Mouse (Mus musculus): ENCODE measurements around the gene Dennd2a. TPM values are rescaled to one million over a fixed set of nuclear protein-coding genes. Genes with fewer than 3 reads are reported as not detected.

Gene Dennd2a
- 38.7 and 41.0 TPM in 2 replicates for polyA plus RNA-seq (2012; rRNA removed)

DNA sequence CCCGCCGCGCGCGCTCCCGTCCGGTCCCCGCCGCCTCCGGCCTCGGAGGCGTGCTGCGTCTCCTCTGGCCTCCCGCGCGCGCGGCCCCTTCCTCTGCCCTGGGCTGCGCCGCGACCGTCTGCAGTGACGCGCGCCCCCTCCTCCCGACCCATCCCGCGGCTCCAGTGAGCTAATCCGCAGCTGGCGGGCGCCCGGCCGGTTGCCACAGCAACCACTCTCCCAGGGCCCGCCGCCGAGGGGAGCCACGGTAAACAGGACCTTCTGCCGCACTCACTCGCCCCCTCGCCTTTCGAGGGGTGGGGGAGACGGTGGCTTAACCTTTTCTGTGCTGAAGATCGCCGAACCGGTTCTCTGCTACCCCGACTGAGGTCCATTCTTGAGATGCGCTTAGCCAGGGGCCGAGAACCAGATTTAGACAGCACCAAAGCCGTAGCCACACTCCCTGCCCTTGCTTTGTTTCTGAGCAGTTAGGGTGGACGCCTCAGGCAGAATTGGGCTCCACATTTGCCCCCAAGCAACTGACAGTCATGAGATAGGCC is at the start of gene Dennd2a:
Gene Dennd2a, minus strand, starts transcription at position 145 of the 539 bp plus-strand sequence.

DNA sequence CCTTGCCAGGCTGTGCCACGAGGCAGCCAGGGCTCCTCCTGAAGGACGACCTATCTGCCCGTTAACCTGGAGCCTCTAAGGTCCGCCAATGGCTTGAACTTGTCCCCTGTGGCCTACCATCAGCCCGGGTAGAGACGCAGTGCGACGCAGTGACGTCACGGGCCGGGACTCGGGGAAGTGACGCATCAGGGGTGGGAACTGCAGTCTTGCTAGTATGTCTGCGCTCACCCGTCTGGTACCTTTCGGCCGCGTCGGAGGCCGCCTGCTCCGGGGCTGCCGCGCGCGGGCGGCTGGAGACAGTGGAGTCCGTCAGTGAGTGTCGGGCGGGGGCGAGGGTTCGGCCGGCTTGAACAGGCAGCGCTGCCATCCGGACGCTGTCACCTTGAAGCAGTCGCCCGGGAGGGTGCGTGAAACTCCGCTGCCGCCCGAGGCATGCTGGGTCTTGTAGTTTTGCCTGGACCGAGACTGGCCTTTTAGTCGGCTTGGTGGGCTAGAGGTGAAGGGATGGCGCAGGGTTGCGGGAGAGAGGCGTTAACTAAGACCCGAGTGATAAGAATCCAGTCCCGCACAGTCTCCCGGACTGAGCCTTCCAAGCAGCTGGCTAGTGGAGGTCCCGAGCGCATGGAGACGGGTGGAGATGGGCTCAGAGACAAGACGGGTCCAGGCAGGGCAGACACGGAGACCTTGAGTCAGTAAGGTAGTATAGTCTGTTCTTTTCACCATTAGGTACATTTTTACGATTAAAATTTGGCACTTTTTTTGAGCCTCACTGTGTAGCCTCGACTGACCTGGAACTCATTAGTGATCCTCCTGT is 34.9 kb upstream of the Dennd2a start, which contains the start of gene Ndufb2:
Gene Ndufb2, plus strand, starts transcription at position 174 of the 814 bp plus-strand sequence.

DNA sequence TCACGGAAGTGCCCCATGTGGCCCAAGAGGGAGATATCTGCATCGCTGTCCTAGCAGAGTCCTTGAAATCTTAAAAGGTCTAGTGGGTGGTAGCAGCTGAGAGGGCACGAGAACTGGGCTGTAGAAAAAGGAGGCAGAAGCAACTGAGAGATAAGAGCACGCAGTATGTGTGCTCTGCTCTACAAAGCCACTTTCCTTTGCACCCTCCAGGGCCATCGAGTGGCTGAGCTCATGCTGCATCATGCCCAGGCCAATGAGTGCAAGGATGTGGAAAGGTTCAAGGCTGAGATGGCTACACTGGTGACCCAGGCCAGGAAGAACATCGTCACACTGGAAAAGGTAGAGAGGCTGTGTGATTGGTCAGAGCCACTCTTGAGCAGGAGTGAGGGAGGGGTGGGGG is 27.9 kb upstream of the Dennd2a start, which contains the start of gene Gm42420:
Gene Gm42420, plus strand, starts transcription at position 237 of the 400 bp plus-strand sequence.

DNA sequence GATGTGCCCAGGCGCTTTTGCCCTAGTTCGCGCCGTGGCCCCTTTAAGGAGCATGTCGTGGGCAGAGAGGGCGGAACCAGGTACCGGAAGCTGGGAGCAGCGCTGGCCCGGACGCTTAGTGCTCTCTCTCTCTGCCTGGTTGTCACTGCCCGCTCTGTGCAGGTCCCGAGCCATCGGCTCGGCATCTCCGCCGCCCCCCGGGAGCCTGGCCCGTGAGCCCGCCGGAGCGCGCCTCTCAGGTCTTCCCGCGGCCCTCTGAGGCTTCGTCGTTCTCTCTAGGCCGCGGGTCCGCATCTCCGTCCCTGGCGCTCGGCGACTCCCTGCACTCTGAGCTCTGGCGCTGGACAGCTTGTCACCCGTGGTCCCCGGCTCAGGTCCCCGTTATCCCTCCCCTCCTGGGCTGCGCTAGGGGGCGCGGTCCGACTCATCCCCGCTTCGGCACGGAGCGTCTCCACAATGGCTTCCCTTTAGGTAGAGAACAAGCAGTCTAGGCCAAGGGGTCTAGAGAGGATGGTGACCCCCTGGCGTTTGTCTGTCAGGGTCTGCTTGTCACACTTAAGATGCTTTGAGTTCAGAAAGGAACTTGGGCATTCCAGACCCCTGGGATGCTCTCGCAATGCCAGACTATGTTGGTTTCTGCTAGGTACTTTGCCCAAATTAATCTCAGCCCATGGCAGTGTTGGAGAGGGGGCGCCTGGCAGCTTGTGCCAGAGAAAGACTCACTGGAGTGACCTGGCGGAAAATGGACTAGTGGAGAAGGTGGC is 16.3 kb upstream of the Dennd2a start, which contains the start of gene Adck2:
Gene Adck2, plus strand, starts transcription at position 83 of the 764 bp plus-strand sequence.

DNA sequence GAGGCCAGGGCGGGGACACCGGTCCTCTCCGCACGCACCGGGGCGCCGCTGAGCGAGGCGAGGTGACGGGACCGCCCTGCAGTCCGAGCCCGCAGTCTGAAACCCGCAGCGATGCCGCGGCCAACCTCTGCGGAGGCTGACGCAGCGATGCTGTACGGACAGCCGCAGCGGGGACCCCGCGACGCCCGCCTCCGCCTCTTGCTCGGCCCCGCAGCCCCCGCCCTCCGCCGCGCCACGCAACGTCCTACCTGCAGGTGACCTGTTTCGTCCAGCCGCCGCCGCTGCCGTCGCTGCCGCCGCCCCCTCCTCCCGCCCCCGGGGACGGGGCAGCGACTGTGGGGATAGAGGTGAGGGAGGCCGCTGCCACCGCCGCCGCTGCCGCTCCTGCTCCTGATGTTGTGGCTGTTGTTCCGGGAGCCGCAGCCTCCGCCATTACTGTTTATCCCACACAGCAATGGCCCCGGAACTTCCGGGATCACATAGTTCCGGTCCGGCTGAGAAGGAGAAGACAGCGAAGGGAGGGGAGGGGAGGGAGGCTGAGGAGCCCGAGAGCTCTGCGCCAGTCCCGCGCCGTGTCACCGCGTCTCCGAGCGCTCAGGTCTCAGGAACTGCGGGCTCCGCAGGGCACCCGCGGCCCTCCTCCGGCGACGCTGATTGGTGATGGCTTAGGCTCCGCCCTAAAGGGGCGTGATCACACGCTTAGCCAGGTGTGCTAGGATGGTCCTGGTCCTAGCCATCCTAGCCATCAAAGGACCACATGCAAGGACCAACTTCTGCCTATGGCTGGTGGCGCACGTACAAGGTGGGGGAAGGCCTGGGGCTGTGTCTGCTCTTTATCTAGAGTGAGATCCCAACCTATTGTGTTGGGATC is 137.6 kb downstream of the Dennd2a start, which contains the start of gene Mkrn1:
Gene Mkrn1, minus strand, starts transcription at position 612 of the 871 bp plus-strand sequence.

Other genes starting within 250 kb of the Dennd2a start
- gene Slc37a3, start 180.2 kb downstream of the Dennd2a start, polyA plus RNA-seq (2012; rRNA removed) = 41.0 and 43.8 TPM in 2 replicates
- 0.09 and 0.44 TPM in 2 replicates for gene Rab19, start 176.7 kb downstream of the Dennd2a start, polyA plus RNA-seq (2012; rRNA removed)
- 151 and 163 TPM in 2 replicates for gene Mkrn1, start 137.4 kb downstream of the Dennd2a start, polyA plus RNA-seq (2012; rRNA removed)
- gene Adck2, start 16.0 kb upstream of the Dennd2a start, polyA plus RNA-seq (2012; rRNA removed) = 20.6 and 24.0 TPM in 2 replicates
- gene Gm42420, start 27.9 kb upstream of the Dennd2a start, polyA plus RNA-seq (2012; rRNA removed) = 0.90 and 1.3 TPM in 2 replicates
- gene Ndufb2, start 34.7 kb upstream of the Dennd2a start, polyA plus RNA-seq (2012; rRNA removed) = 174 and 180 TPM in 2 replicates
- gene Braf, start 167.6 kb upstream of the Dennd2a start, polyA plus RNA-seq (2012; rRNA removed) = 21.8 and 22.3 TPM in 2 replicates

Data from central nervous system, embryonic 14 days (tissue).